Mouse (Mus musculus) gastrocnemius, adult 18-20 months (tissue): ENCODE data around the gene Tmem92. TPM values are rescaled to one million over a fixed set of nuclear protein-coding genes. Genes with fewer than 3 reads are reported as not detected.

Source experiments
- DNase-seq: peaks from one replicate; pipeline ENCODE4 v3.0.0; 2021; ENCODE audit warnings: low spot score
- total RNA-seq, 2 experiments: library from RNA; stranded (reverse); gene quantifications; 2 replicates each; pipeline ENCODE4 v1.2.3; 2021

Tmem92 gene
- total RNA-seq, 2 experiments from 2014 or later: not detected

GRCm38 (mm10) chr11:94729565-94729964, 52.9 kb downstream of the Tmem92 start:
- DNase-seq: no peak

DNA sequence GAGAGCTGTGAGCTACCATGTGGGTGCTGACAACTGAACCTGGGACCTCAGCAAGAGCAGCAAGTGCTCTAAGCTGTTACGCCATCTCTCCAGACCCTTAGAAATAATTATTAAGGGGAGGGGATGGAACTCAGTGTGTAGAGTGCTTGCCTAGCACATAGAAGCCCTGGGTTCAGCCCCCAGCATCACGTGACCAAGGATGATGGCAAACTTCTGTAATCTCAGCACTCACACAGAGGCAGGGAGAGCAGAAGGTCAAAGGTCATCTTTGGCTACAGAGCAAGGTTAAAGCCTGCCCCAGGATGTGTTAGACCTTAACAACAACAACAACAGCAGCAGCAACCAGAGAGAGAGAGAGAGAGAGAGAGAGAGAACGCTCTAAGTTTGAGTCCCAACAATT, 54.0 kb downstream of the Tmem92 start:
- DNase-seq: no peak

- DNase-seq: no peak
These were observed 55.2 kb downstream of the Tmem92 start for GRCm38 (mm10) chr11:94727306-94727705.

Other genes with a start within 250 kb of the Tmem92 start
- 1 to 10 TPM; 2.7 to 3.4 TPM for gene Rsad1, start 233.4 kb downstream of the Tmem92 start, total RNA-seq
- 10 to 100 TPM; 12.6 to 25.2 TPM for gene Chad, start 217.7 kb downstream of the Tmem92 start, total RNA-seq
- gene Acsf2, start 180.8 kb downstream of the Tmem92 start, total RNA-seq: 1 to 10 TPM; 1.6 to 2.1 TPM
- gene Lrrc59, start 152.9 kb downstream of the Tmem92 start, total RNA-seq: 10 to 100 TPM; 34.8 to 35.3 TPM
- gene Mrpl27, start 128.9 kb downstream of the Tmem92 start, total RNA-seq: 10 to 100 TPM; 43.0 to 49.5 TPM
- gene Eme1, start 128.7 kb downstream of the Tmem92 start, total RNA-seq: not detected
- 1 to 10 TPM; 2.9 TPM for gene Xylt2, start 105.2 kb downstream of the Tmem92 start, total RNA-seq
- not detected for gene Gm11541, start 78.2 kb downstream of the Tmem92 start, total RNA-seq
- gene Cdc34b, start 40.9 kb downstream of the Tmem92 start, total RNA-seq: 1 to 10 TPM; 1.1 to 1.3 TPM
- gene Col1a1, start 153.5 kb upstream of the Tmem92 start, total RNA-seq: 10 to 100 TPM; 64.6 to 65.0 TPM
- not detected for gene Hils1, start 184.9 kb upstream of the Tmem92 start, total RNA-seq
- 100 to 1,000 TPM; 283 to 304 TPM for gene Sgca, start 193.6 kb upstream of the Tmem92 start, total RNA-seq
- 10 to 100 TPM; 16.1 to 24.5 TPM for gene Ppp1r9b, start 208.3 kb upstream of the Tmem92 start, total RNA-seq
- under 1 TPM; 0.34 to 0.52 TPM for gene Samd14, start 227.2 kb upstream of the Tmem92 start, total RNA-seq